Mouse (Mus musculus): ENCODE results near the gene Sipa1l3.

- TF ChIP-seq CTCF (IDR thresholded peaks at IDR 0.05; ENCODE audit: extremely low read depth, insufficient read depth, low read length), result no peak
- TF ChIP-seq POLR2A (IDR thresholded peaks at IDR 0.05; ENCODE audit: extremely low read depth, insufficient read depth, low read length), result no peak
These were observed 77.3 kb downstream of the Sipa1l3 start for GRCm38 (mm10) chr7:29441151-29441550.

Measured in cortical plate, adult 2 months (tissue).